Mouse (Mus musculus): Measurements from ENCODE around the gene Rpsa. TPM values are rescaled to one million over a fixed set of nuclear protein-coding genes. Genes with fewer than 3 reads are reported as not detected.
A peak's percentile ranks its signal among the peaks of the same experiment; 100 is the strongest.

Rpsa gene
- total RNA-seq, 2 experiments from 2014 or later = 395 to 503 TPM

DNA sequence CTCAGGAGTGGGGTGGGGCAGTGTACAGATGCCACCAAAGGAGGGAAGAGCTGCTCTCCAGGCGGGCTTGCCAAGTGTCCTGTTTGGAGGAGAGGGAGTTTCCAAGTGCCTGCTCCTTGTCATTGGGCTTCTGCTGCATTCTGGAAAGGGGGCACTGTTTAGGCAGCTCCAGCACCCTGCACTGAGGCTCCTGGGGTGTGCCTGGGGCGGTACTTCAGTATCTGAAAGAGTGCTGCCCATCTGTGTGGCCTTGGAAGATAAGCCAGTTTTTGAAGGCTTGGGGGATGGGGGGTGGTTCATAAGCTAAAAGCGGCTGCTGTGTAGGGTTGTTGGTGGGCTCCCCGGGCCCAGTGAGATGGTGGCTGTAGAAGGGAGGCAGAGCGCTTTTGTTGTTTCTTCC is 11.9 kb upstream of the Rpsa start:
- no peak overlapping the region for H3K4me3 ChIP-seq
- no peak overlapping the region; the same call in 1 of the 2 replicates for H3K27ac ChIP-seq
- DNase-seq = no peak
- TF ChIP-seq CTCF (IDR thresholded peaks at IDR 0.05) = no peak
- intact Hi-C loops (cut with DNase I) = no loop called here

GRCm38 (mm10) chr9:120116184-120116624 is 11.3 kb upstream of the Rpsa start:
- H3K27ac ChIP-seq = no peak overlapping the region; the same call in 1 of the 2 replicates
- DNase-seq = no peak
- no peak for TF ChIP-seq CTCF (IDR thresholded peaks at IDR 0.05)
- no peak overlapping the region for H3K4me3 ChIP-seq
- intact Hi-C loops (cut with DNase I) = no loop called here

- H3K4me3 ChIP-seq = no peak overlapping the region
- no peak for TF ChIP-seq CTCF (IDR thresholded peaks at IDR 0.05)
- no peak for DNase-seq
- no peak overlapping the region for H3K27ac ChIP-seq
- intact Hi-C loops (cut with DNase I) = no loop called here
Observed at GRCm38 (mm10) chr9:120118212-120118611, 9.3 kb upstream of the Rpsa start.

DNA sequence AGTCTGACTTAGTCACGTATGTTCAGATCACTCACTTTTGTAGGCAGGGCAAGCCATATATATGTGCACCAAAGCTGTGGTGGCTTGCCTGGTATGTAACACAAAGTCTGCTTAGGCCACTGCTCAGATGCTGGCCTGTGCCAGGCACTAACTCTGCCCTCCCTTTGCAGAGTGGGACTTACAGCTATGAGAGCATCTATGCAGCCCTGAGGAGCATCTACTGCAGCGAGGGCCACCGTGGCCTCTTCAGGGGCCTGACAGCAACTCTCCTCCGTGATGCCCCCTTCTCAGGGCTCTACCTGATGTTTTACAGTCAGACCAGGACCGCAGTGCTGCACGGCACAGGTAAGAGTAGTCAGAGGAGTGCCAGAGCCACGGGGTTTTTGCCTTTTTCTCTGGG is 7.0 kb upstream of the Rpsa start:
- intact Hi-C loops (cut with DNase I) = no loop called here
- H3K27ac ChIP-seq = no peak overlapping the region
- no peak for TF ChIP-seq CTCF (IDR thresholded peaks at IDR 0.05)

DNA sequence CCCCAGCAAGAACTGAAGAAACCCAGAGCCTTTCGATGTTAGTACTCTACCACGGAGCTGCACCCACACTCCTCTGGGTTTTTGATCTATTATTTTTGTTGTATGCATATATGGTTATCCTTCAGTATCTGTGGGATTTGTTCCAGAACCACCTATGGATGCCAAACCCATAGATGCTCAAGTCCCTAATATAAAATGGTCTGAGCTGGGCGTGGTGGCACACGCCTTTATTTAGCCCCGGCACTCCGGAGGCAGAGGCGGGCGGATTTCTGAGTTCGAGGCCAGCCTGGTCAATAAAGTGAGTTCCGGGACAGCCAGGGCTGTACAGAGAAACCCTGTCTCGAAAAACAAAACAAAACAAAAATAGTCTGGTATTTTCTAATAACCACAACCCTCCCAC is 621 bp upstream of the Rpsa start:
- H3K27ac ChIP-seq = peak overlapping the region; percentile 95
- no peak for TF ChIP-seq CTCF (IDR thresholded peaks at IDR 0.05)
- H3K4me3 ChIP-seq = peak overlapping the region; percentile 97
- intact Hi-C loops (cut with DNase I) = loop anchor here (1.0 kb wide), 1 partner anchor 17 kb away; the partner anchor contains the start of gene Slc25a38
- DNase-seq = no peak

More for the DNA sequence above, 7.0 kb upstream of the Rpsa start:
- H3K4me3 ChIP-seq = no peak overlapping the region
- no peak for DNase-seq

DNA sequence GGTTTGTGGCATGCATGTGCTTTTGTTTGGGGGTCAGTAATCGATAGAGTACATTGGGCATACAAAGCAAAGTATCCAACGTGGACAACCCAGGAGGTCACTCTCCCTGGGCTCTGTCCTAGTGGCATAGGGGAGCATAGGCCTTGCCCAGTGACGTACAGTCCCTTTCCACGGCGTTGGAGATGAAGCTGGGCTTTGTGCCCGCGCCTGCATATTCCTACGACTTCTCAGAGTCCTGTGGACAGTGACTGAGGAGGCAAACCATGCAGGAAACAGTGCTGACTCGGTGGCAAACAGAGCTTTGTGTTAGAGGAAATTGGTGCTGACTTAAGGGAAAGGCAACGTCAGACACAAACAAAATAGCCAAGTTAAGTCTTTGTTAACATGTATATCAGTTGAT is 1.8 kb downstream of the Rpsa start:
- intact Hi-C loops (cut with DNase I) = no loop called here
- DNase-seq = no peak
- no peak overlapping the region for H3K27ac ChIP-seq
- no peak for TF ChIP-seq CTCF (IDR thresholded peaks at IDR 0.05)
- H3K4me3 ChIP-seq = peak overlapping the region; percentile 97

- intact Hi-C loops (cut with DNase I) = loop anchor here (5.0 kb wide), 1 partner anchor 370 kb away; no protein-coding TSS in a partner anchor
- TF ChIP-seq CTCF (IDR thresholded peaks at IDR 0.05) = no peak
- no peak for DNase-seq
- Histone ChIP-seq H3K27ac (no peak overlapping the region), H3K4me3 (no peak overlapping the region)
Observed at GRCm38 (mm10) chr9:120131784-120132288, 4.3 kb downstream of the Rpsa start.

DNA sequence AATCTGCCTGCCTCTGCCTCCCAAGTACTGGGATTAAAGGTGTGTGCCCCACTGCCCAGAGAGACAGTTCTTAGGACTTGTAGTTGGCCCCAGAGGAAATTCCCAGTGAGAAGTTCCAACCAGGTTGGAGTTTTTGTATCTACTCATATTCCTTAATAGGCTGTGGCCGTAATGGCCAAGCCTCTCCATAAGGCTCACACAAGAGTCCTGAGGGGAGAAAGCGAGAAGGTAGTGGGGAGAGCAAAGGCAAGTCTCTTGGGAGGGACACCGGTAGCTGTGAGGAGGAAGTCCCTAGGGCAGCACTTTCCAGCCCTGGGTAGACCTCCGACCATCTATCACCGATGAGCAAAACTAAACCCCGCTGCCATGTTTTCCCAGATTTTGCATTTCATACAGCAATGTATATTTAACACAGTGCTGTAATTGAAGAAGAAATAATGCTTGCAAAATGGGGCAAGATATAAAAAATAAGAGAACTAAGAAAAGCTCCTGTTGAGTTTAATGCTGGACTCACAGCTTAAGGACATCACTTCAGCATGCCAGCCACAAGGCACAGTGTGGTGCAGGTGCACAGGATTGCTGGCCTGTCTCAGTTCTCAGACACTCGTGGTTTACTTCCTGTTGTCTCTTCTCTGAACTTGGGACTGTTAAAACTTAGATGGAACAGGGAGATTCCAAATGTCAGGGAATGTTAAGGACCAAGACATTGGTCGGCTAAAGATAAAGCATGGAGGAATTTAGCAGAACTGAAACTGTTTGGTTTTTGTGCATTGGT is 5.7 kb downstream of the Rpsa start:
- TF ChIP-seq CTCF (IDR thresholded peaks at IDR 0.05) = no peak
- Histone ChIP-seq H3K27ac (no peak overlapping the region), H3K4me3 (no peak overlapping the region)
- DNase-seq = no peak
- intact Hi-C loops (cut with DNase I) = loop anchor here (5.0 kb wide), 1 partner anchor 369 kb away; no protein-coding TSS in a partner anchor

- H3K4me3 ChIP-seq = no peak overlapping the region
- intact Hi-C loops (cut with DNase I) = loop anchor here (5.0 kb wide), 1 partner anchor 368 kb away; no protein-coding TSS in a partner anchor
Observed at GRCm38 (mm10) chr9:120133755-120134475, 6.4 kb downstream of the Rpsa start.

DNA sequence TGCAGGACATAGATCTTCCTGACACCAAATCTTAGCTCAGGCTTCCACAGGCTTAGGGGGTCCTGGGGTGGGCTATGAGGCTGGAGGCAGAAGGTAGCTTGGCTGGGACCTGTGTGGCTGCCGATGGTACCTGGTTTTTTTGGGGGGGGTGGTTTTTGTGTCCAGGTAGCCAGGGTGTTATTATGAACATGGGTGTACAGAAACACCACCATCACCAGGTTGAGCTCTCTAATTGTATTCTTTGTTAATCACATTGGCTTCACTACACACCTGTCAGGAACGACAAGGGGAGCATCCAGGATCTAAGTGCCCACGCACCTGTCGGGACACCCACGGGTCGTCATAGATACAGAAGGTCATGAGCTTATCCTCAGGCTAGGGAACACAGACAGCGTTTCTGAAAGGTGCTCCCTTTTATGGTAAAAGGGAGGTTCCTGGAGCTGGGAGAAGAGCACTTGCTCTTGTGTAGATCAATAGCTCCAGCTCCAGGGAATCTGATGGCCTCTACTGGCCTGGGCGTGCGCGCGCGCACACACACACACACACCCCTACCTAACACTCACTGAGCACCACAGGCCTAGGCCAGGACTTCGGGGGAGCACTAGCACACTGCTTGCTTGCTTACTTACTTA is 7.2 kb downstream of the Rpsa start:
- no peak for DNase-seq
- intact Hi-C loops (cut with DNase I) = loop anchor here (5.0 kb wide), 2 partner anchors 243 to 368 kb away; no protein-coding TSS in a partner anchor
- TF ChIP-seq CTCF (IDR thresholded peaks at IDR 0.05) = no peak
- H3K4me3 ChIP-seq = no peak overlapping the region
- no peak overlapping the region for H3K27ac ChIP-seq

More at GRCm38 (mm10) chr9:120133755-120134475, 6.4 kb downstream of the Rpsa start:
- TF ChIP-seq CTCF (IDR thresholded peaks at IDR 0.05) = no peak
- no peak for DNase-seq
- H3K27ac ChIP-seq = no peak overlapping the region

DNA sequence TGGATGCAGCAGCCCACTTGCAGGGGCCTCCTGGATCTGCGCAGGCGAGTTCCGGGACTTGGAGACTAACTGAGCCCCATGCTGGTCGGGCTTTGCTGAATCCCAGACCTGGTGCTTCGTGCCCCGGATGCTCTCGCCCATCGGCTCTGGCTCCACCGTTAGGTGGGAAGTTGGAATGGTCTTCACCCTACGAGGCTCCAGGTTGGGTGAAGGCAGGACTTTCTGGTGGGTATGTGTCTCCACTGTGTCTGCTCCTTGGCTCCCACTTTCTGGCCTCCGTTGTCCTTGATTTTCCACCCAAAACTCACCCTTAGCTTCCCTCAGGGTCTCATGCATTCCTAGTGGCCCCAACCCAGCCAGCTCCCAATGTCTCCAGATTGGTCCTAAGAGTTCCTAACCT is 8.0 kb downstream of the Rpsa start:
- no peak overlapping the region for H3K4me3 ChIP-seq
- TF ChIP-seq CTCF (IDR thresholded peaks at IDR 0.05) = no peak
- intact Hi-C loops (cut with DNase I) = loop anchor here (5.0 kb wide), 1 partner anchor 242 kb away; no protein-coding TSS in a partner anchor
- H3K27ac ChIP-seq = no peak overlapping the region
- DNase-seq = no peak

GRCm38 (mm10) chr9:120140652-120141051 is 13.2 kb downstream of the Rpsa start:
- Histone ChIP-seq H3K27ac (no peak overlapping the region), H3K4me3 (no peak overlapping the region)
- DNase-seq = peak; percentile 74
- peak; percentile 88 for TF ChIP-seq CTCF (IDR thresholded peaks at IDR 0.05)
- intact Hi-C loops (cut with DNase I) = loop anchor here (2.0 kb wide), 1 partner anchor 30 kb away; no protein-coding TSS in a partner anchor

All from gastrocnemius, adult 2 months (tissue).